Mouse (Mus musculus): ENCODE data around the gene Ushbp1. TPM values are rescaled to one million over a fixed set of nuclear protein-coding genes. Genes with fewer than 3 reads are reported as not detected.
A peak's percentile ranks its signal among the peaks of the same experiment; 100 is the strongest.
"Not testable (repeated sequence)": the region's sequence is repeated elsewhere in the genome, so short reads cannot be mapped to it uniquely, and the experiment has no call there.

Gene Ushbp1
- total and polyA plus RNA-seq, 3 experiments: not detected

DNA sequence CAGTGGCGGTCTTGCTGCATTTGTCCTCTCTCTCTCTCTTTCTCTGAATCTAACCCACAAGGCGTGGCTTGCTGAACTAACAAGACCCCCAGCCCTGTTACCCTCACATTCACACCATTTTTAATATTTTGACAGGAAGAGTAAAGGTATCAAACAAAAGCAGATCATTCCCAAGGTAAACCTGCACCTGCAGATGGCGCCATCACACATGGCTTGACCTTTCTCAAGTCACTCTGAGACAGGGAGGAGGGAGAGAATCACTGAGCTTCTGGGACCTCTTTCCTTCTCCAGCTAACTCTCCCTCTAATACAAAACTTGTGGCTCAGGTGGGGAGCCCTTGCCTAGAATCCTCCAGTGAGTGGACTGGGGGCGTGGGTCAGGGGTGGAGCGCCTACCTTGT lies 55.0 kb downstream of the Ushbp1 start:
- DNase-seq (ENCODE audit: extremely low read depth): peak; percentile 56
- TF ChIP-seq CTCF (conservative IDR thresholded peaks at IDR 0.05 in 1 of 2, IDR thresholded peaks at IDR 0.05 in 1 of 2; ENCODE audit: low read depth in 2 of 2, low read length in 2 of 2) (peak; percentile 32 to 80; a peak in 3 of 4 replicates), GABPA (IDR thresholded peaks at IDR 0.05; ENCODE audit: insufficient replicate concordance, low read depth, low read length) (no peak), RAD21 (IDR thresholded peaks at IDR 0.05; ENCODE audit: low read depth, low read length) (peak; percentile 74), MAFK (IDR thresholded peaks at IDR 0.05; ENCODE audit: insufficient replicate concordance, low read length) (no peak), KAT2A (IDR thresholded peaks at IDR 0.05; ENCODE audit: insufficient replicate concordance, low read length) (no peak), SIN3A (IDR thresholded peaks at IDR 0.05; ENCODE audit: low read length) (no peak), SMC3 (IDR thresholded peaks at IDR 0.05; ENCODE audit: low read depth, low read length) (peak; percentile 59), PAX5 (IDR thresholded peaks at IDR 0.05; ENCODE audit: low read length) (no peak), MAZ (IDR thresholded peaks at IDR 0.05; ENCODE audit: low read depth, low read length) (no peak)
- H3K4me3 ChIP-seq (replicated peaks in 1 of 3; ENCODE audit: low read depth in 2 of 3, low read length in 2 of 3, poor library complexity in 1 of 3): no peak overlapping the region
- H3K27ac ChIP-seq (ENCODE audit: insufficient read depth, low read depth): no peak overlapping the region
- H3K4me2 ChIP-seq (ENCODE audit: insufficient read depth, low read depth, poor library complexity, severe bottlenecking): no peak overlapping the region
- no peak overlapping the region for H3K9ac ChIP-seq (ENCODE audit: insufficient read depth, low read depth)
- no peaks in the 10 kb centered on the region for H3K27me3 ChIP-seq (replicated peaks)
- no peaks in the 10 kb centered on the region for H3K9me3 ChIP-seq (replicated peaks; ENCODE audit: low read length)
- dilution Hi-C loops (cut with MboI; ENCODE audit: extremely low pct_ligation_motif_present, extremely low pct_unique_long_range_greater_than_20kb, low sequenced_read_pairs): no loop called here
- H3K4me1 ChIP-seq (ENCODE audit: control insufficient read depth in 1 of 2, insufficient read depth in 2 of 2): peaks cover 27 to 47% of the 10 kb centered on the region in 2 experiments
- H3K79me2 ChIP-seq (replicated peaks; ENCODE audit: control insufficient read depth, extremely low read depth, insufficient read depth, poor library complexity, severe bottlenecking): no peaks in the 10 kb centered on the region
- peaks cover 40 to 82% of the 10 kb centered on the region in 2 experiments for H3K36me3 ChIP-seq (replicated peaks in 1 of 2; ENCODE audit: control insufficient read depth in 1 of 2, insufficient read depth in 1 of 2, low read length in 1 of 2)
- in situ Hi-C loops (cut with MboI; ENCODE audit: low pct_ligation_motif_present, low pct_unique_long_range_greater_than_20kb, low sequenced_read_pairs): no loop called here

DNA sequence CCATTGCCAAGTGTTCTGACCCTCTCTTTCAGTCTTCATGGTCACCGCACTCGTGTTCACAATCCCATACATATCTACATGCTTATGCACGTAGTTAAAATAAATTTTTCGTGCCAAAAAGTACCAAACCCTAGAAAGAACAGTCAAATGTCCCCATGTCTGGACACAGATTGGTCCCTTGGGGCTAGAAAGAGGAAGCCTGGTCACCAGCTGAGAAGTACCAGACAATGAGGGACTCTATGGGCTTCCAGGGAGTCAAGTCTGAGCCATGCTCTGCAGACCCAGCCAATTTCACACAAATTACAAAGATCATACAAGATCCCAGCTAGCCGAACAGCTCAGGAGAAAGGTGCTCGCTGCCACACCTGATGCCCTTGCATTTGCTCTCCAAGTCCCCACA lies 57.8 kb downstream of the Ushbp1 start:
- Histone ChIP-seq H3K36me3 (replicated peaks in 1 of 2; ENCODE audit: control insufficient read depth in 1 of 2, insufficient read depth in 1 of 2, low read length in 1 of 2) (peaks cover 31 to 74% of the 10 kb centered on the region in 2 experiments), H3K4me1 (ENCODE audit: control insufficient read depth in 1 of 2, insufficient read depth in 2 of 2) (peaks cover 27 to 48% of the 10 kb centered on the region in 2 experiments), H3K4me2 (ENCODE audit: insufficient read depth, low read depth, poor library complexity, severe bottlenecking) (0 out of 2 replicates have a peak overlapping the region, but pooled peaks have one; percentile 11)
- TF ChIP-seq BHLHE40 (IDR thresholded peaks at IDR 0.05; ENCODE audit: low read depth, low read length): peak; percentile 17; the same call in 1 of the 2 replicates
- TF ChIP-seq ETS1 (conservative IDR thresholded peaks at IDR 0.05; ENCODE audit: low read depth, low read length): peak; percentile 37; the same call in 1 of the 2 replicates
- peak; percentile 64 for TF ChIP-seq IRF4 (IDR thresholded peaks at IDR 0.05; ENCODE audit: low read depth, low read length)
- peak; percentile 43 for TF ChIP-seq EP300 (IDR thresholded peaks at IDR 0.05; ENCODE audit: low read length)
- H3K27me3 ChIP-seq (replicated peaks); H3K4me3 ChIP-seq (replicated peaks in 1 of 3; ENCODE audit: low read depth in 2 of 3, low read length in 2 of 3, poor library complexity in 1 of 3); H3K79me2 ChIP-seq (replicated peaks; ENCODE audit: control insufficient read depth, extremely low read depth, insufficient read depth, poor library complexity, severe bottlenecking); dilution Hi-C loops (cut with MboI; ENCODE audit: extremely low pct_ligation_motif_present, extremely low pct_unique_long_range_greater_than_20kb, low sequenced_read_pairs); H3K27ac ChIP-seq (ENCODE audit: insufficient read depth, low read depth); H3K9ac ChIP-seq (ENCODE audit: insufficient read depth, low read depth); H3K9me3 ChIP-seq (replicated peaks; ENCODE audit: low read length); in situ Hi-C loops (cut with MboI; ENCODE audit: low pct_ligation_motif_present, low pct_unique_long_range_greater_than_20kb, low sequenced_read_pairs): not testable (repeated sequence)
- DNase-seq (ENCODE audit: extremely low read depth): peak; percentile 50

Other genes with a start within 250 kb of the Ushbp1 start
Only the 20 nearest of the 22 such genes appear.
- gene Myo9b, start 123.1 kb downstream of the Ushbp1 start, total RNA-seq (2012; rRNA removed): 26.1 and 29.0 TPM in 2 replicates
- gene Myo9b, start 123.1 kb downstream of the Ushbp1 start, total RNA-seq (2014; rRNA removed): 14.2 and 15.3 TPM in 2 replicates
- gene Myo9b, start 123.1 kb downstream of the Ushbp1 start, polyA plus RNA-seq (2012; ENCODE audit: insufficient read length, low read depth): 31.5 and 36.2 TPM in 2 replicates
- gene Haus8, start 122.9 kb downstream of the Ushbp1 start, total RNA-seq (2012; rRNA removed): 25.1 and 33.7 TPM in 2 replicates
- gene Haus8, start 122.9 kb downstream of the Ushbp1 start, total RNA-seq (2014; rRNA removed): 21.0 and 25.2 TPM in 2 replicates
- gene Haus8, start 122.9 kb downstream of the Ushbp1 start, polyA plus RNA-seq (2012; ENCODE audit: insufficient read length, low read depth): 30.3 and 40.5 TPM in 2 replicates
- 118 and 130 TPM in 2 replicates for gene Use1, start 29.0 kb downstream of the Ushbp1 start, total RNA-seq (2012; rRNA removed)
- gene Use1, start 29.0 kb downstream of the Ushbp1 start, total RNA-seq (2014; rRNA removed): 69.6 and 78.4 TPM in 2 replicates
- 98.7 and 111 TPM in 2 replicates for gene Use1, start 29.0 kb downstream of the Ushbp1 start, polyA plus RNA-seq (2012; ENCODE audit: insufficient read length, low read depth)
- 7.1 and 8.9 TPM in 2 replicates for gene Ocel1, start 24.5 kb downstream of the Ushbp1 start, total RNA-seq (2012; rRNA removed)
- gene Ocel1, start 24.5 kb downstream of the Ushbp1 start, total RNA-seq (2014; rRNA removed): 4.4 and 4.8 TPM in 2 replicates
- gene Ocel1, start 24.5 kb downstream of the Ushbp1 start, polyA plus RNA-seq (2012; ENCODE audit: insufficient read length, low read depth): 4.5 and 7.4 TPM in 2 replicates
- 25.2 and 25.3 TPM in 2 replicates for gene Nr2f6, start 13.8 kb downstream of the Ushbp1 start, total RNA-seq (2012; rRNA removed)
- gene Nr2f6, start 13.8 kb downstream of the Ushbp1 start, total RNA-seq (2014; rRNA removed): 11.8 and 13.1 TPM in 2 replicates
- 14.2 and 15.6 TPM in 2 replicates for gene Nr2f6, start 13.8 kb downstream of the Ushbp1 start, polyA plus RNA-seq (2012; ENCODE audit: insufficient read length, low read depth)
- gene Babam1, start 1.1 kb upstream of the Ushbp1 start, total RNA-seq (2012; rRNA removed): 66.0 and 67.3 TPM in 2 replicates
- 47.6 and 56.7 TPM in 2 replicates for gene Babam1, start 1.1 kb upstream of the Ushbp1 start, total RNA-seq (2014; rRNA removed)
- gene Babam1, start 1.1 kb upstream of the Ushbp1 start, polyA plus RNA-seq (2012; ENCODE audit: insufficient read length, low read depth): 132 and 137 TPM in 2 replicates
- gene Ankle1, start 10.2 kb upstream of the Ushbp1 start, total RNA-seq (2012; rRNA removed): 17.9 and 24.7 TPM in 2 replicates
- 9.0 and 9.4 TPM in 2 replicates for gene Ankle1, start 10.2 kb upstream of the Ushbp1 start, total RNA-seq (2014; rRNA removed)
- 17.4 and 17.6 TPM in 2 replicates for gene Ankle1, start 10.2 kb upstream of the Ushbp1 start, polyA plus RNA-seq (2012; ENCODE audit: insufficient read length, low read depth)
- gene Abhd8, start 67.9 kb upstream of the Ushbp1 start, total RNA-seq (2012; rRNA removed): 28.2 and 33.2 TPM in 2 replicates
- gene Abhd8, start 67.9 kb upstream of the Ushbp1 start, total RNA-seq (2014; rRNA removed): 8.5 and 8.9 TPM in 2 replicates
- 5.2 and 6.0 TPM in 2 replicates for gene Abhd8, start 67.9 kb upstream of the Ushbp1 start, polyA plus RNA-seq (2012; ENCODE audit: insufficient read length, low read depth)
- 150 and 180 TPM in 2 replicates for gene Mrpl34, start 69.2 kb upstream of the Ushbp1 start, total RNA-seq (2012; rRNA removed)
- gene Mrpl34, start 69.2 kb upstream of the Ushbp1 start, total RNA-seq (2014; rRNA removed): 80.1 and 94.4 TPM in 2 replicates
- 123 and 133 TPM in 2 replicates for gene Mrpl34, start 69.2 kb upstream of the Ushbp1 start, polyA plus RNA-seq (2012; ENCODE audit: insufficient read length, low read depth)
- gene Dda1, start 73.4 kb upstream of the Ushbp1 start, total RNA-seq (2012; rRNA removed): 59.3 and 62.8 TPM in 2 replicates
- gene Dda1, start 73.4 kb upstream of the Ushbp1 start, total RNA-seq (2014; rRNA removed): 49.8 and 57.4 TPM in 2 replicates
- 65.8 and 78.1 TPM in 2 replicates for gene Dda1, start 73.4 kb upstream of the Ushbp1 start, polyA plus RNA-seq (2012; ENCODE audit: insufficient read length, low read depth)
- gene Ano8, start 90.2 kb upstream of the Ushbp1 start, total RNA-seq (2012; rRNA removed): 5.5 and 6.7 TPM in 2 replicates
- 1.8 and 1.9 TPM in 2 replicates for gene Ano8, start 90.2 kb upstream of the Ushbp1 start, total RNA-seq (2014; rRNA removed)
- gene Ano8, start 90.2 kb upstream of the Ushbp1 start, polyA plus RNA-seq (2012; ENCODE audit: insufficient read length, low read depth): 1.8 and 2.1 TPM in 2 replicates
- gene Gtpbp3, start 92.3 kb upstream of the Ushbp1 start, total RNA-seq (2012; rRNA removed): 26.7 and 29.0 TPM in 2 replicates
- 19.5 and 20.7 TPM in 2 replicates for gene Gtpbp3, start 92.3 kb upstream of the Ushbp1 start, total RNA-seq (2014; rRNA removed)
- gene Gtpbp3, start 92.3 kb upstream of the Ushbp1 start, polyA plus RNA-seq (2012; ENCODE audit: insufficient read length, low read depth): 17.4 and 21.6 TPM in 2 replicates
- 0.04 TPM in 1 of 2 replicates, not detected in the other for gene Plvap, start 116.0 kb upstream of the Ushbp1 start, total RNA-seq (2012; rRNA removed)
- gene Plvap, start 116.0 kb upstream of the Ushbp1 start, total RNA-seq (2014; rRNA removed): not detected in 2 replicates
- gene Plvap, start 116.0 kb upstream of the Ushbp1 start, polyA plus RNA-seq (2012; ENCODE audit: insufficient read length, low read depth): 0.27 and 0.37 TPM in 2 replicates
- gene Ccdc194, start 129.9 kb upstream of the Ushbp1 start, total RNA-seq (2012; rRNA removed): not detected in 2 replicates
- not detected in 2 replicates for gene Ccdc194, start 129.9 kb upstream of the Ushbp1 start, total RNA-seq (2014; rRNA removed)
- gene Ccdc194, start 129.9 kb upstream of the Ushbp1 start, polyA plus RNA-seq (2012; ENCODE audit: insufficient read length, low read depth): not detected in 2 replicates
- gene Bst2, start 141.7 kb upstream of the Ushbp1 start, total RNA-seq (2012; rRNA removed): 404 and 424 TPM in 2 replicates
- 304 and 321 TPM in 2 replicates for gene Bst2, start 141.7 kb upstream of the Ushbp1 start, total RNA-seq (2014; rRNA removed)
- 214 and 243 TPM in 2 replicates for gene Bst2, start 141.7 kb upstream of the Ushbp1 start, polyA plus RNA-seq (2012; ENCODE audit: insufficient read length, low read depth)
- gene Mvb12a, start 147.1 kb upstream of the Ushbp1 start, total RNA-seq (2012; rRNA removed): 113 and 128 TPM in 2 replicates
- gene Mvb12a, start 147.1 kb upstream of the Ushbp1 start, total RNA-seq (2014; rRNA removed): 149 and 157 TPM in 2 replicates
- 80.5 and 82.1 TPM in 2 replicates for gene Mvb12a, start 147.1 kb upstream of the Ushbp1 start, polyA plus RNA-seq (2012; ENCODE audit: insufficient read length, low read depth)
- gene Tmem221, start 163.1 kb upstream of the Ushbp1 start, total RNA-seq (2012; rRNA removed): 0.21 and 0.51 TPM in 2 replicates
- not detected in 2 replicates for gene Tmem221, start 163.1 kb upstream of the Ushbp1 start, total RNA-seq (2014; rRNA removed)
- gene Tmem221, start 163.1 kb upstream of the Ushbp1 start, polyA plus RNA-seq (2012; ENCODE audit: insufficient read length, low read depth): not detected in 2 replicates
- gene Nxnl1, start 170.8 kb upstream of the Ushbp1 start, total RNA-seq (2012; rRNA removed): 0.04 TPM in 1 of 2 replicates, not detected in the other
- gene Nxnl1, start 170.8 kb upstream of the Ushbp1 start, total RNA-seq (2014; rRNA removed): not detected in 2 replicates
- gene Nxnl1, start 170.8 kb upstream of the Ushbp1 start, polyA plus RNA-seq (2012; ENCODE audit: insufficient read length, low read depth): 0.08 TPM in 1 of 2 replicates, not detected in the other
- 2.7 and 4.0 TPM in 2 replicates for gene Slc27a1, start 173.1 kb upstream of the Ushbp1 start, total RNA-seq (2012; rRNA removed)
- 1.8 and 2.3 TPM in 2 replicates for gene Slc27a1, start 173.1 kb upstream of the Ushbp1 start, total RNA-seq (2014; rRNA removed)
- gene Slc27a1, start 173.1 kb upstream of the Ushbp1 start, polyA plus RNA-seq (2012; ENCODE audit: insufficient read length, low read depth): 2.3 and 2.4 TPM in 2 replicates
- gene Pgls, start 196.4 kb upstream of the Ushbp1 start, total RNA-seq (2012; rRNA removed): 183 and 215 TPM in 2 replicates
- gene Pgls, start 196.4 kb upstream of the Ushbp1 start, total RNA-seq (2014; rRNA removed): 94.2 and 118 TPM in 2 replicates
- gene Pgls, start 196.4 kb upstream of the Ushbp1 start, polyA plus RNA-seq (2012; ENCODE audit: insufficient read length, low read depth): 72.5 and 74.9 TPM in 2 replicates

Data from CH12.LX (cell line).